Mouse (Mus musculus): ENCODE data around the gene Exoc4. TPM values are rescaled to one million over a fixed set of nuclear protein-coding genes. Genes with fewer than 3 reads are reported as not detected.

Gene Exoc4
- polyA plus RNA-seq, 1 experiment, result 40.1 TPM

DNA sequence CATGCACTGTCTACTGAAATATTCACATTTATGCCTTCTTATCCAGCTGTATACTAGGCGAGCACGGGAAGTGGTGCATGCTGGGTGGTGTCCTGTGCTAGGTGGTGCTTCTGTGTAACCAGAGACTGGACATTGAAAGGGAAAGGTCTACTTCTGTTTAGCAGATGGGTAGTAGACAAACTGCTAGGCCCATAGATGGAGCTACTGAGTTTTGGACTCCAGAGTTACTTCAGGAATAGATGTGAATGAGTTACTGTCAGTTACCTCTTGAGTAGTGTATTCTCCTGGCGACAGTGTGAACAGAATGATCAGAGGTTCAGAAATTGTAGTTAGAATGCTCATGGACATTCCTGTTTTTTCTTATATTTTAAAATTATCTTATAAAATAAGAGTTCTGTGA, 48.7 kb downstream of the Exoc4 start:
- no peak overlapping the region for H3K4me2 ChIP-seq (ENCODE audit: low read depth)
- H3K27me3 ChIP-seq (ENCODE audit: control insufficient read depth, insufficient read depth, insufficient read length), result no peaks in the 10 kb centered on the region
- no peak overlapping the region for H3K4me3 ChIP-seq
- H3ac ChIP-seq (ENCODE audit: control insufficient read depth, insufficient read length), result no peak overlapping the region
- no peaks in the 10 kb centered on the region for H3K79me2 ChIP-seq (ENCODE audit: control insufficient read depth, insufficient read depth)
- TF ChIP-seq E2F4 (IDR thresholded peaks at IDR 0.05; ENCODE audit: insufficient read depth), result no peak
- no peak for TF ChIP-seq POLR2AphosphoS2 (IDR thresholded peaks at IDR 0.05; ENCODE audit: insufficient read length, low read depth)
- no peak for TF ChIP-seq MYOD1 (IDR thresholded peaks at IDR 0.05; ENCODE audit: control insufficient read depth in 1 of 3, insufficient read length in 2 of 3, low read depth in 2 of 3)
- no peak for TF ChIP-seq SRF (IDR thresholded peaks at IDR 0.05; ENCODE audit: control insufficient read depth, insufficient read length, low read depth)
- H3K36me3 ChIP-seq (ENCODE audit: control insufficient read depth, insufficient read depth), result peaks cover 11% of the 10 kb centered on the region

DNA sequence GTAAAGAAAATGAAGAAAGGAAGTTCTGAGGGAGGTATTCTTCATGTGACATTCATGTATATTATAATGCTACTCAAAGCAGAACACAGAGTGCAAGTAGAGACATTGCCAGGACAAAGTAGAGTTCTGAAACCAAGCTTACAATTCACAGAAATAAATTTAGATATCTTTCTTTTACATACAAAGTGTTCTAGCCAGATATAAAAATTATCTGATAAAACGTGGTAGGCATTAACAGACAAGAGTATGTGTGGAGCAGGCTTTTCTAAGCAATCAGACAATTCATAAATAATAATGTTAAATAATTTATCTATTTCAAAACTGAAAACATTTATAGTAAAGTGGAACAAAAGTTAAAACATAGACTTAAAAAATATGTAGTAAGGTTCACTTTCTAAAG, 49.9 kb downstream of the Exoc4 start:
- no peak overlapping the region for H3K4me3 ChIP-seq
- H3K36me3 ChIP-seq (ENCODE audit: control insufficient read depth, insufficient read depth), result peaks cover 11% of the 10 kb centered on the region
- H3K27me3 ChIP-seq (ENCODE audit: control insufficient read depth, insufficient read depth, insufficient read length), result no peaks in the 10 kb centered on the region
- TF ChIP-seq MYOG (IDR thresholded peaks at IDR 0.05; ENCODE audit: control insufficient read depth in 1 of 3, insufficient read depth in 1 of 3, insufficient read length in 2 of 3, low read depth in 2 of 3) (no peak), MYOD1 (IDR thresholded peaks at IDR 0.05; ENCODE audit: control insufficient read depth in 1 of 3, insufficient read length in 2 of 3, low read depth in 2 of 3) (no peak), USF1 (IDR thresholded peaks at IDR 0.05; ENCODE audit: low read depth) (no peak), TCF12 (IDR thresholded peaks at IDR 0.05; ENCODE audit: insufficient read depth, poor library complexity, severe bottlenecking) (no peak), CEBPB (IDR thresholded peaks at IDR 0.05; ENCODE audit: insufficient read depth, poor library complexity, severe bottlenecking) (no peak), SRF (IDR thresholded peaks at IDR 0.05; ENCODE audit: control insufficient read depth, insufficient read length, low read depth) (no peak), TCF3 (IDR thresholded peaks at IDR 0.05; ENCODE audit: insufficient read length, low read depth) (no peak)
- no peak overlapping the region for H3K4me2 ChIP-seq (ENCODE audit: low read depth)
- H3K79me2 ChIP-seq (ENCODE audit: control insufficient read depth, insufficient read depth), result no peaks in the 10 kb centered on the region
- H3ac ChIP-seq (ENCODE audit: control insufficient read depth, insufficient read length), result no peak overlapping the region

GRCm38 (mm10) chr6:33305996-33306395, 57.1 kb downstream of the Exoc4 start:
- no peak for TF ChIP-seq CEBPB (IDR thresholded peaks at IDR 0.05; ENCODE audit: insufficient read depth, poor library complexity, severe bottlenecking)
- no peaks in the 10 kb centered on the region for H3K79me2 ChIP-seq (ENCODE audit: control insufficient read depth, insufficient read depth)
- no peaks in the 10 kb centered on the region for H3K27me3 ChIP-seq (ENCODE audit: control insufficient read depth, insufficient read depth, insufficient read length)
- H3K4me3 ChIP-seq, result no peak overlapping the region
- no peak overlapping the region for H3K4me2 ChIP-seq (ENCODE audit: low read depth)
- H3K36me3 ChIP-seq (ENCODE audit: control insufficient read depth, insufficient read depth), result peaks cover 5% of the 10 kb centered on the region
- H3ac ChIP-seq (ENCODE audit: control insufficient read depth, insufficient read length), result no peak overlapping the region

GRCm38 (mm10) chr6:33308646-33309045, 59.8 kb downstream of the Exoc4 start:
- Histone ChIP-seq H3K4me2 (ENCODE audit: low read depth) (no peak overlapping the region), H3ac (ENCODE audit: control insufficient read depth, insufficient read length) (no peak overlapping the region), H3K4me3 (no peak overlapping the region), H3K27me3 (ENCODE audit: control insufficient read depth, insufficient read depth, insufficient read length) (no peaks in the 10 kb centered on the region), H3K36me3 (ENCODE audit: control insufficient read depth, insufficient read depth) (peaks cover 5% of the 10 kb centered on the region), H3K79me2 (ENCODE audit: control insufficient read depth, insufficient read depth) (no peaks in the 10 kb centered on the region)
- TF ChIP-seq SRF (IDR thresholded peaks at IDR 0.05; ENCODE audit: control insufficient read depth, insufficient read length, low read depth) (no peak), CEBPB (IDR thresholded peaks at IDR 0.05; ENCODE audit: insufficient read depth, poor library complexity, severe bottlenecking) (no peak), TCF12 (IDR thresholded peaks at IDR 0.05; ENCODE audit: insufficient read depth, poor library complexity, severe bottlenecking) (no peak), TCF3 (IDR thresholded peaks at IDR 0.05; ENCODE audit: insufficient read length, low read depth) (no peak), MYOG (IDR thresholded peaks at IDR 0.05; ENCODE audit: control insufficient read depth in 1 of 3, insufficient read depth in 1 of 3, insufficient read length in 2 of 3, low read depth in 2 of 3) (no peak), REST (IDR thresholded peaks at IDR 0.05; ENCODE audit: insufficient read depth, insufficient read length) (no peak), POLR2AphosphoS2 (IDR thresholded peaks at IDR 0.05; ENCODE audit: insufficient read length, low read depth) (no peak), MYOD1 (IDR thresholded peaks at IDR 0.05; ENCODE audit: control insufficient read depth in 1 of 3, insufficient read length in 2 of 3, low read depth in 2 of 3) (no peak), USF1 (IDR thresholded peaks at IDR 0.05; ENCODE audit: low read depth) (no peak), POLR2A (IDR thresholded peaks at IDR 0.05; ENCODE audit: insufficient read length, low read depth) (no peak), MAX (IDR thresholded peaks at IDR 0.05; ENCODE audit: low read depth) (no peak), E2F4 (IDR thresholded peaks at IDR 0.05; ENCODE audit: insufficient read depth) (no peak)

DNA sequence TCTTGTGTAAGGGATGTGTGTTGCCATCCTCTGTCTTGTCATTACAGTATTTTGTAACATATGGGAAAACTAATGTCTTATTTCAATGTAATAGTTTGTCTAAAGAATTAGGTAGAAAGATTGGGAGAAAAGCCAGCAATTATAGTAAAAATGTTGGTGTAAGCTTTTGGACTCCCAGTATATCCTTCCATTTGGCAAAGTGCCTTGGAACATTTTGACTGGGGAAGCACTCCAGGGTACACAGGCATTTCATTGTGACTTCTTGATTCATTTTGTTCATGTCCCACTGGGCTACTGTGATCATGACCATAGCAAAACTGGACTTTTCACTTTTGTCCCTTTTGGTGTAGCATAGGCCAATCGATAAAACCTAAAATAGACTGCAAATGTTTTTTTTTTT, 61.6 kb downstream of the Exoc4 start:
- H3ac ChIP-seq (ENCODE audit: control insufficient read depth, insufficient read length), result no peak overlapping the region

More for the DNA sequence above, 61.6 kb downstream of the Exoc4 start:
- Histone ChIP-seq H3K4me2 (ENCODE audit: low read depth) (no peak overlapping the region), H3K4me3 (no peak overlapping the region), H3K79me2 (ENCODE audit: control insufficient read depth, insufficient read depth) (no peaks in the 10 kb centered on the region), H3K27me3 (ENCODE audit: control insufficient read depth, insufficient read depth, insufficient read length) (no peaks in the 10 kb centered on the region), H3K36me3 (ENCODE audit: control insufficient read depth, insufficient read depth) (peaks cover 5% of the 10 kb centered on the region)
- TF ChIP-seq TCF3 (IDR thresholded peaks at IDR 0.05; ENCODE audit: insufficient read length, low read depth) (no peak), MYOD1 (IDR thresholded peaks at IDR 0.05; ENCODE audit: control insufficient read depth in 1 of 3, insufficient read length in 2 of 3, low read depth in 2 of 3) (no peak), REST (IDR thresholded peaks at IDR 0.05; ENCODE audit: insufficient read depth, insufficient read length) (no peak), CEBPB (IDR thresholded peaks at IDR 0.05; ENCODE audit: insufficient read depth, poor library complexity, severe bottlenecking) (no peak), MYOG (IDR thresholded peaks at IDR 0.05; ENCODE audit: control insufficient read depth in 1 of 3, insufficient read depth in 1 of 3, insufficient read length in 2 of 3, low read depth in 2 of 3) (no peak), E2F4 (IDR thresholded peaks at IDR 0.05; ENCODE audit: insufficient read depth) (no peak), MAX (IDR thresholded peaks at IDR 0.05; ENCODE audit: low read depth) (no peak), TCF12 (IDR thresholded peaks at IDR 0.05; ENCODE audit: insufficient read depth, poor library complexity, severe bottlenecking) (no peak), POLR2AphosphoS2 (IDR thresholded peaks at IDR 0.05; ENCODE audit: insufficient read length, low read depth) (no peak), POLR2A (IDR thresholded peaks at IDR 0.05; ENCODE audit: insufficient read length, low read depth) (no peak), USF1 (IDR thresholded peaks at IDR 0.05; ENCODE audit: low read depth) (no peak), SRF (IDR thresholded peaks at IDR 0.05; ENCODE audit: control insufficient read depth, insufficient read length, low read depth) (no peak)
